Mouse (Mus musculus): ENCODE measurements around the gene Nt5c1a.
A peak's percentile ranks its signal among the peaks of the same experiment; 100 is the strongest.
"Not testable (repeated sequence)": the region's sequence is repeated elsewhere in the genome, so short reads cannot be mapped to it uniquely, and the experiment has no call there.

Gene Nt5c1a

GRCm38 (mm10) chr4:123201186-123202093 is at the start of gene Nt5c1a:
Nt5c1a (plus strand) TSS chr4:123201504.
- DNase-seq (ENCODE audit: low read depth), result no peak

- no peak for DNase-seq (ENCODE audit: low read depth)
Measured at GRCm38 (mm10) chr4:123152003-123152402, 49.3 kb upstream of the Nt5c1a start.

- DNase-seq (ENCODE audit: low read depth), result no peak
Measured at GRCm38 (mm10) chr4:123152976-123153375, 48.3 kb upstream of the Nt5c1a start.

GRCm38 (mm10) chr4:123155004-123155403 is 46.3 kb upstream of the Nt5c1a start:
- peak; percentile 57 for DNase-seq (ENCODE audit: low read depth)

GRCm38 (mm10) chr4:123155427-123155826 is 45.9 kb upstream of the Nt5c1a start:
- no peak for DNase-seq (ENCODE audit: low read depth)

- no peak for DNase-seq (ENCODE audit: low read depth)
Measured at GRCm38 (mm10) chr4:123155840-123156239, 45.5 kb upstream of the Nt5c1a start.

- no peak for DNase-seq (ENCODE audit: low read depth)
Measured at GRCm38 (mm10) chr4:123160571-123160970, 40.7 kb upstream of the Nt5c1a start.

GRCm38 (mm10) chr4:123161251-123161650 is 40.1 kb upstream of the Nt5c1a start:
- not testable (repeated sequence) for DNase-seq (ENCODE audit: low read depth)

- no peak for DNase-seq (ENCODE audit: low read depth)
Measured at GRCm38 (mm10) chr4:123162305-123162917, 38.9 kb upstream of the Nt5c1a start.

GRCm38 (mm10) chr4:123164157-123164556 is 37.1 kb upstream of the Nt5c1a start:
- DNase-seq (ENCODE audit: low read depth), result no peak

- DNase-seq (ENCODE audit: low read depth), result no peak
Measured at GRCm38 (mm10) chr4:123171811-123172210, 29.5 kb upstream of the Nt5c1a start.

GRCm38 (mm10) chr4:123182328-123183238 is 18.7 kb upstream of the Nt5c1a start, which contains the start of gene Hpcal4:
Hpcal4 (plus strand) TSS chr4:123183227.
- DNase-seq (ENCODE audit: low read depth), result peak; percentile 29

- DNase-seq (ENCODE audit: low read depth), result peak; percentile 81
Measured at GRCm38 (mm10) chr4:123183239-123184056, 17.9 kb upstream of the Nt5c1a start.

- DNase-seq (ENCODE audit: low read depth), result no peak
Measured at GRCm38 (mm10) chr4:123184816-123185215, 16.5 kb upstream of the Nt5c1a start.

- DNase-seq (ENCODE audit: low read depth), result no peak
Measured at GRCm38 (mm10) chr4:123192336-123192735, 9.0 kb upstream of the Nt5c1a start.

GRCm38 (mm10) chr4:123193791-123194190 is 7.5 kb upstream of the Nt5c1a start:
- no peak for DNase-seq (ENCODE audit: low read depth)

GRCm38 (mm10) chr4:123196695-123197094 is 4.6 kb upstream of the Nt5c1a start:
- DNase-seq (ENCODE audit: low read depth), result no peak

GRCm38 (mm10) chr4:123200771-123201185 is 526 bp upstream of the Nt5c1a start:
- DNase-seq (ENCODE audit: low read depth), result peak; percentile 63

- DNase-seq (ENCODE audit: low read depth), result no peak
Measured at GRCm38 (mm10) chr4:123202094-123202420, 753 bp downstream of the Nt5c1a start.

GRCm38 (mm10) chr4:123207337-123207736 is 6.0 kb downstream of the Nt5c1a start:
- no peak for DNase-seq (ENCODE audit: low read depth)

- DNase-seq (ENCODE audit: low read depth), result no peak
Measured at GRCm38 (mm10) chr4:123210996-123211395, 9.7 kb downstream of the Nt5c1a start.
